Mouse (Mus musculus): Measurements from ENCODE around the gene Dgkh.

DNA sequence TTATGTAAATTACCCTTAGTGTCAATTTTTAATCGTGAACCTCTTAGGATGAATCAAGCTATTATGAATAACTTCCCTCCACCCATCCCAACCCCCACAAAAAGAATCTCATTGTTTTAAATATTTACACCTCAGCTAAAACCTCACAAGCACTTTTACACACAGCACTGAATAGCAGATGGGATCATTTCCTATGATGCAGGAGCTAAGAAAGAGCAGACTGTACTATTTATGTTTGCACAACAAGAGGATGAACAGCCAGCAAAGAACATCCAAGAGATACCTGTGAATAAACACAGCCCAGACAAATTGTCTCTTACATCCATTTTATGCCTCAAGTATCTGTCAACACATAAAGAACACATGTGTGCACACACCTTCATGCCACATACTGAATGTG is 41.7 kb downstream of the Dgkh start:
- no peak for TF ChIP-seq POLR2A (IDR thresholded peaks at IDR 0.05; ENCODE audit: insufficient read length, low read depth)
- TF ChIP-seq USF1 (IDR thresholded peaks at IDR 0.05; ENCODE audit: low read depth), result no peak
- TF ChIP-seq MAX (IDR thresholded peaks at IDR 0.05; ENCODE audit: low read depth), result no peak
- TF ChIP-seq TCF12 (IDR thresholded peaks at IDR 0.05; ENCODE audit: insufficient read depth, poor library complexity, severe bottlenecking), result no peak
- no peak for TF ChIP-seq TCF3 (IDR thresholded peaks at IDR 0.05; ENCODE audit: insufficient read length, low read depth)
- no peak for TF ChIP-seq CEBPB (IDR thresholded peaks at IDR 0.05; ENCODE audit: insufficient read depth, poor library complexity, severe bottlenecking)
- TF ChIP-seq SRF (IDR thresholded peaks at IDR 0.05; ENCODE audit: control insufficient read depth, insufficient read length, low read depth), result no peak
- no peak for TF ChIP-seq E2F4 (IDR thresholded peaks at IDR 0.05; ENCODE audit: insufficient read depth)

All from myocyte (in vitro differentiated cells).